Mouse (Mus musculus) T-helper 1 cell (primary cell): ENCODE measurements at regions not wholly inside any gene's neighbourhood (a gene's known extent, or its start where the extent isn't known, plus 50 kb on each side); places are given as distances from the start of the nearest gene placed in this dataset.
"Not testable (repeated sequence)": the region's sequence is repeated elsewhere in the genome, so short reads cannot be mapped to it uniquely, and the experiment has no call there.

Source experiments
- in situ Hi-C: fragments of 300-600 bp; cut with MboI, MseI; formaldehyde crosslinking; loops from one replicate; pipeline ENCODE4 v1.15.1; 2025; ENCODE audit warnings: high pct_unique_total_duplicates

- in situ Hi-C loops, result no loop called here
Observed at GRCm38 (mm10) chr9:9606322-9606721, 367.4 kb upstream of the Arhgap42 start.

- in situ Hi-C loops, result no loop called here
Observed at GRCm38 (mm10) chr9:9591263-9591662, 352.4 kb upstream of the Arhgap42 start.

- in situ Hi-C loops, result loop anchor here (10.0 kb wide), 1 partner anchor 738 kb away; no protein-coding TSS in a partner anchor
Observed at GRCm38 (mm10) chr9:9583011-9583605, 344.2 kb upstream of the Arhgap42 start.

- in situ Hi-C loops, result loop anchor here (10.0 kb wide), 1 partner anchor 738 kb away; no protein-coding TSS in a partner anchor
Observed at GRCm38 (mm10) chr9:9582301-9583010, 343.6 kb upstream of the Arhgap42 start.

GRCm38 (mm10) chr9:9568040-9568649 is 329.2 kb upstream of the Arhgap42 start:
- in situ Hi-C loops, result no loop called here

GRCm38 (mm10) chr9:9564551-9564950 is 325.6 kb upstream of the Arhgap42 start:
- in situ Hi-C loops, result no loop called here

GRCm38 (mm10) chr9:9548657-9549056 is 309.8 kb upstream of the Arhgap42 start:
- in situ Hi-C loops, result no loop called here

GRCm38 (mm10) chr9:9547570-9547969 is 308.7 kb upstream of the Arhgap42 start:
- in situ Hi-C loops, result no loop called here

- in situ Hi-C loops, result no loop called here
Observed at GRCm38 (mm10) chr9:9547121-9547520, 308.2 kb upstream of the Arhgap42 start.

- in situ Hi-C loops, result no loop called here
Observed at GRCm38 (mm10) chr9:9500345-9500744, 261.4 kb upstream of the Arhgap42 start.

- in situ Hi-C loops, result no loop called here
Observed at GRCm38 (mm10) chr9:9493594-9494182, 254.8 kb upstream of the Arhgap42 start.

GRCm38 (mm10) chr9:9477145-9477544 is 238.2 kb upstream of the Arhgap42 start:
- in situ Hi-C loops, result no loop called here

GRCm38 (mm10) chr9:9475009-9475744 is 236.3 kb upstream of the Arhgap42 start:
- in situ Hi-C loops, result no loop called here

- in situ Hi-C loops, result no loop called here
Observed at GRCm38 (mm10) chr9:9444213-9444612, 205.3 kb upstream of the Arhgap42 start.

GRCm38 (mm10) chr9:9420326-9420725 is 181.4 kb upstream of the Arhgap42 start:
- in situ Hi-C loops, result no loop called here

GRCm38 (mm10) chr9:9412460-9413181 is 173.7 kb upstream of the Arhgap42 start:
- in situ Hi-C loops, result no loop called here

- in situ Hi-C loops, result not testable (repeated sequence)
Observed at GRCm38 (mm10) chr9:9394190-9394589, 155.3 kb upstream of the Arhgap42 start.

- in situ Hi-C loops, result loop anchor here (5.0 kb wide), 1 partner anchor 324 kb away; no protein-coding TSS in a partner anchor
Observed at GRCm38 (mm10) chr9:9376650-9377189, 137.8 kb upstream of the Arhgap42 start.

GRCm38 (mm10) chr9:9375304-9375904 is 136.5 kb upstream of the Arhgap42 start:
- in situ Hi-C loops, result loop anchor here (5.0 kb wide), 1 partner anchor 323 kb away; no protein-coding TSS in a partner anchor

GRCm38 (mm10) chr9:9372594-9372993 is 133.7 kb upstream of the Arhgap42 start:
- in situ Hi-C loops, result no loop called here
